Mouse (Mus musculus) WW6 (cell line): ENCODE results near the gene Fgfr2.
A peak's percentile ranks its signal among the peaks of the same experiment; 100 is the strongest.

Source experiments
- DNase-seq: peaks from one replicate; pipeline ENCODE4 v3.0.0-alpha.2; 2013; ENCODE audit warnings: low read depth, low spot score

The Fgfr2 gene

GRCm38 (mm10) chr7:130934654-130935053, 2188.5 kb downstream of the Fgfr2 start:
- no peak for DNase-seq

- DNase-seq: no peak
Measured at GRCm38 (mm10) chr7:130932921-130933320, 2190.2 kb downstream of the Fgfr2 start.

GRCm38 (mm10) chr7:130930401-130930800, 2192.7 kb downstream of the Fgfr2 start:
- DNase-seq: no peak

GRCm38 (mm10) chr7:130922981-130923731, 2200.0 kb downstream of the Fgfr2 start:
- DNase-seq: no peak

GRCm38 (mm10) chr7:130918260-130918659, 2204.9 kb downstream of the Fgfr2 start:
- DNase-seq: no peak

- DNase-seq: no peak
Measured at GRCm38 (mm10) chr7:130914693-130915363, 2208.3 kb downstream of the Fgfr2 start.

- DNase-seq: no peak
Measured at GRCm38 (mm10) chr7:130910841-130911240, 2212.3 kb downstream of the Fgfr2 start.

- DNase-seq: no peak
Measured at GRCm38 (mm10) chr7:130904571-130905365, 2218.4 kb downstream of the Fgfr2 start.

GRCm38 (mm10) chr7:130903505-130904074, 2219.6 kb downstream of the Fgfr2 start:
- DNase-seq: no peak

GRCm38 (mm10) chr7:130902929-130903328, 2220.2 kb downstream of the Fgfr2 start:
- DNase-seq: no peak

GRCm38 (mm10) chr7:130900233-130900848, 2222.8 kb downstream of the Fgfr2 start:
- no peak for DNase-seq

GRCm38 (mm10) chr7:130898373-130898772, 2224.8 kb downstream of the Fgfr2 start:
- DNase-seq: peak; percentile 28

- no peak for DNase-seq
Measured at GRCm38 (mm10) chr7:130897201-130897600, 2225.9 kb downstream of the Fgfr2 start.

GRCm38 (mm10) chr7:130896064-130896463, 2227.1 kb downstream of the Fgfr2 start:
- DNase-seq: no peak

GRCm38 (mm10) chr7:130895618-130895945, 2227.6 kb downstream of the Fgfr2 start:
- no peak for DNase-seq

- no peak for DNase-seq
Measured at GRCm38 (mm10) chr7:130894931-130895617, 2228.1 kb downstream of the Fgfr2 start.

GRCm38 (mm10) chr7:130892973-130893372, 2230.2 kb downstream of the Fgfr2 start:
- DNase-seq: no peak

- no peak for DNase-seq
Measured at GRCm38 (mm10) chr7:130890871-130891270, 2232.3 kb downstream of the Fgfr2 start.

- DNase-seq: no peak
Measured at GRCm38 (mm10) chr7:130887946-130888345, 2235.2 kb downstream of the Fgfr2 start.

- no peak for DNase-seq
Measured at GRCm38 (mm10) chr7:130886246-130886645, 2236.9 kb downstream of the Fgfr2 start.

- DNase-seq: no peak
Measured at GRCm38 (mm10) chr7:130884161-130884560, 2239.0 kb downstream of the Fgfr2 start.
